Mouse (Mus musculus) midbrain, embryonic 11.5 days (tissue): ENCODE data around the gene Sertad1. TPM values are rescaled to one million over a fixed set of nuclear protein-coding genes. Genes with fewer than 3 reads are reported as not detected.

Experiments used
- ATAC-seq: fragments of 200-750 bp; cut with Nextera tagmentation; 2 replicates; pipeline ENCODE4 v1.8.0; 2017; ENCODE audit warnings: moderate TSS enrichment, moderate library complexity; ENCODE audit not compliant: low FRiP score
- DNase-seq: peaks from one replicate; pipeline ENCODE4 v3.0.0; 2015; ENCODE audit warnings: low spot score; ENCODE audit errors: missing footprints
- H3K27ac ChIP-seq: fragments of 300-500 bp; sonication (generic); 2 replicates; pipeline ENCODE4 v1.5.1; 2014; ENCODE audit warnings: low read depth, low read length
- H3K27me3 ChIP-seq: fragments of 300-500 bp; sonication (generic); 2 replicates; pipeline ENCODE4 v1.6.1; 2014; ENCODE audit warnings: mild to moderate bottlenecking, low read length, moderate library complexity, mixed read lengths; ENCODE audit not compliant: control insufficient read depth, insufficient read depth
- H3K36me3 ChIP-seq: fragments of 300-500 bp; sonication (generic); 2 replicates; pipeline ENCODE4 v1.6.1; 2014; ENCODE audit warnings: mild to moderate bottlenecking, low read length, moderate library complexity, mixed read lengths; ENCODE audit not compliant: control insufficient read depth, insufficient read depth
- H3K4me1 ChIP-seq: fragments of 300-500 bp; sonication (generic); 2 replicates; pipeline ENCODE4 v1.6.1; 2014; ENCODE audit warnings: low read length; ENCODE audit not compliant: control insufficient read depth, insufficient read depth
- H3K4me2 ChIP-seq: fragments of 300-500 bp; sonication (generic); 2 replicates; pipeline ENCODE4 v1.6.1; 2014; ENCODE audit warnings: mild to moderate bottlenecking, moderate library complexity
- H3K4me3 ChIP-seq: fragments of 300-500 bp; sonication (generic); 2 replicates; pipeline ENCODE4 v1.5.1; 2014; ENCODE audit warnings: low read depth, low read length
- H3K9ac ChIP-seq: fragments of 300-500 bp; sonication (generic); 2 replicates; pipeline ENCODE4 v1.6.1; 2014; ENCODE audit warnings: low read length
- H3K9me3 ChIP-seq: fragments of 300-500 bp; sonication (generic); 2 replicates; pipeline ENCODE4 v1.6.1; 2016; ENCODE audit warnings: low read length; ENCODE audit not compliant: control insufficient read depth
- WGBS: fragments of 180-500 bp; shearing (Covaris S2); extraction: QIAGEN DNeasy Blood & Tissue Kit; methylation state at CpG from one replicate; pipeline ENCODE4 v1.1.7; 2014; 5-methylcytosine and 5-hydroxymethylcytosine counted together
- polyA plus RNA-seq: library from polyadenylated mRNA; unstranded; fragments of >200 nt; fragmentation: Nextera tagmentation; extraction: Ambion mirVana; gene quantifications from 2 replicates; pipeline ENCODE4 v1.2.1, GENCODE M21; 2014

Sertad1 gene
- polyA plus RNA-seq, 1 experiment from 2014 or later, result 15.5 TPM

DNA sequence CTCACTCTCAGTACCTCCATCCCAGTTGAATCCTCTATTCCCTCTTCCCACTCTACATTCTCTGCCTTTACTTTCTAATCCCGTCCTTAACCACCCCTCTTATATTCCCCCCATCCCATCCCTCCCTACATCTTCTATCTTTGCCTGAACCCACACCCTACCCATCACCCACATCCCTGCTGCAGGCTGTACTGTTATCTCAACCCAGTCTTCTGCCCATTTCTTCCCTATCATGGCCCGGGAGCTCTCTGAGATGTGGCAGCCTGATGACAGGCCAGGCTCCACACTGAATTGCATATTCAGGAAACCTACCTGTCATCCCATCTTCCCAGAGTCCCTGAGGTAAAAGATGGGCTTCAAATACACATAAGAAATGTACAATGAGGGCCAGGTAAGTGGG is 52.1 kb downstream of the Sertad1 start:
- Histone ChIP-seq H3K4me3 (no peak overlapping the region), H3K4me1 (no peaks in the 10 kb centered on the region), H3K4me2 (no peak overlapping the region), H3K27me3 (no peaks in the 10 kb centered on the region), H3K36me3 (no peaks in the 10 kb centered on the region), H3K27ac (no peak overlapping the region), H3K9ac (no peak overlapping the region), H3K9me3 (no peaks in the 10 kb centered on the region)
- no peak for DNase-seq
- 95% methylated on average over 2 of the region's 2 CpGs for WGBS
- ATAC-seq, result no peak

Other genes with a start within 250 kb of the Sertad1 start
- gene Numbl, start 228.5 kb upstream of the Sertad1 start, polyA plus RNA-seq, result 16.9 and 17.7 TPM in 2 replicates
- 2.9 and 5.8 TPM in 2 replicates for gene Ltbp4, start 149.2 kb upstream of the Sertad1 start, polyA plus RNA-seq
- 45.9 and 50.7 TPM in 2 replicates for gene Shkbp1, start 130.9 kb upstream of the Sertad1 start, polyA plus RNA-seq
- gene Gm20479, start 129.5 kb upstream of the Sertad1 start, polyA plus RNA-seq, result not detected in 2 replicates
- 0.08 and 0.31 TPM in 2 replicates for gene Sptbn4, start 39.2 kb upstream of the Sertad1 start, polyA plus RNA-seq
- gene Blvrb, start 38.9 kb upstream of the Sertad1 start, polyA plus RNA-seq, result 33.1 and 39.5 TPM in 2 replicates
- 20.3 and 22.0 TPM in 2 replicates for gene Sertad3, start 13.1 kb upstream of the Sertad1 start, polyA plus RNA-seq
- gene Prx, start 12.4 kb downstream of the Sertad1 start, polyA plus RNA-seq, result 0.77 and 0.85 TPM in 2 replicates
- gene Hipk4, start 36.4 kb downstream of the Sertad1 start, polyA plus RNA-seq, result 0.18 and 0.21 TPM in 2 replicates
- 62.5 and 63.5 TPM in 2 replicates for gene Pld3, start 66.3 kb downstream of the Sertad1 start, polyA plus RNA-seq
- 24.6 and 26.5 TPM in 2 replicates for gene 2310022A10Rik, start 66.3 kb downstream of the Sertad1 start, polyA plus RNA-seq
- gene Akt2, start 104.6 kb downstream of the Sertad1 start, polyA plus RNA-seq, result 62.6 and 69.0 TPM in 2 replicates
- gene Ttc9b, start 167.0 kb downstream of the Sertad1 start, polyA plus RNA-seq, result 9.3 and 10.2 TPM in 2 replicates
- gene Map3k10, start 187.7 kb downstream of the Sertad1 start, polyA plus RNA-seq, result 5.1 and 8.8 TPM in 2 replicates
- 8.6 and 9.3 TPM in 2 replicates for gene Zfp607b, start 202.4 kb downstream of the Sertad1 start, polyA plus RNA-seq
- gene Zfp60, start 244.5 kb downstream of the Sertad1 start, polyA plus RNA-seq, result 83.0 and 89.2 TPM in 2 replicates